Mouse (Mus musculus) right cerebral cortex, postnatal 10 days (tissue): ENCODE measurements around the gene Mapk1.
"Not testable (repeated sequence)": the region's sequence is repeated elsewhere in the genome, so short reads cannot be mapped to it uniquely, and the experiment has no call there.

ENCODE experiments used
- DNase-seq, 2 experiments: peaks; one replicate each; pipeline ENCODE4 v3.0.0; 2021; ENCODE audit warnings: low spot score in 2 of 2

Mapk1 gene

DNA sequence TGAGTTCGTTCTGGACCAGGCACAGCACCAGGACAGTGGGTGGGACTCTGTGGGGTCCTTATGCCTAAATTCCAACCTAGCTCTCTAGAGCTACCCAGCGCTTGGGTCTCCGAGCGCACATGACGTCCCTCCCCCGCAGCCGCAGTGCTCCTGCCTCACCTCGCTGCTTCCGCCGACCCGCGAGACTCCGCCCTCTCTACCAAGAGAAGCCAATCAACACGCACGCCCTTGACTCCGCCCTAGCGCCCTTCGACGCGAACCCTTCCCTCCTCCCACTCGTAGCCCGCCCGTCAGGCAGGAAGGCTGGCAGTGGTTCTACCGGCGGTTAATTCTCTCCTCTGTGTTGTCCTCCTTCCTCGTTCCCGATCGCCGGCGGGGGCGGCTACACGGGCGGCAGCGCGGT lies at the start of gene Mapk1:
Gene Mapk1, plus strand, starts transcription at position 252 of the 403 bp plus-strand sequence.
- DNase-seq = peak; percentile 98

DNA sequence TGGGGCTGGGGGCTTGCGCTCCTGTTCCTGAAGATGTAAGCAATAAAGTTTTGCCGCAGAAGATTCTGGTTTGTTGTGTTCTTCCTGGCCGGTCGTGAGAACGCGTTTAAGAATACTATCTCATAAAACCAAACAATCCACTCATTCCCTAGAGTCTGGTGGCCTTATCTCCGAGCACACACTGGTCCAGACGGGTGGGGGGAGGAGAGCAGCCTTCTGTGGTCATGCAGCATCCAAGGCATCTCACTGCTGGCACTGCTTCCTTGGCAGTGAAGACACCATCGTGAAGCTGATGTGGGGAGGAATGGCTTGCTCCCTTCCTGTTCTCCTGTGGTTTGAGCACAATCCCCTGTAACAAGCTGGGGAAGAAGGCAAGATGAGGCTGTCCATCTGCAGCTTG lies 43.6 kb upstream of the Mapk1 start:
- peak in 1 of 2 experiments; percentile 9 for DNase-seq

DNA sequence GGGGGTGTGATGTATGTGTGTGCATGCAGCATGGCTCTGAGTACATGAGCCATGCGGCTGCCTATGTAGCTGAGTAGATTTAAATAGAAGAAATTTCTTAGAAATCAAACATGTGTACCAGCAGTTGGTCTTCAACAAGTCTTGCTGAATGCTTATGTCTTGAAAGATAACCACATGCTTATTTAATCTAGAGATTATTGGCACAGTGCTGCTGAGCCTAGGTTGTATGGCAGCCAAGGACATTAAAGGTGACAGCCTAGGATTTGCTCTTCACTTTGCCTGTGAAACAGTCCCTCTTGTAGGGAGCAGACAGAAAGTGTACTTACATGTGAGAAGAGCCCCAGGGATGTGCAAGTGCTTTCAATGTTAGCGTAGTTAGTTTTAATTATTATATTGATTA lies 42.1 kb upstream of the Mapk1 start:
- DNase-seq = peak in 1 of 2 experiments; percentile 10

DNA sequence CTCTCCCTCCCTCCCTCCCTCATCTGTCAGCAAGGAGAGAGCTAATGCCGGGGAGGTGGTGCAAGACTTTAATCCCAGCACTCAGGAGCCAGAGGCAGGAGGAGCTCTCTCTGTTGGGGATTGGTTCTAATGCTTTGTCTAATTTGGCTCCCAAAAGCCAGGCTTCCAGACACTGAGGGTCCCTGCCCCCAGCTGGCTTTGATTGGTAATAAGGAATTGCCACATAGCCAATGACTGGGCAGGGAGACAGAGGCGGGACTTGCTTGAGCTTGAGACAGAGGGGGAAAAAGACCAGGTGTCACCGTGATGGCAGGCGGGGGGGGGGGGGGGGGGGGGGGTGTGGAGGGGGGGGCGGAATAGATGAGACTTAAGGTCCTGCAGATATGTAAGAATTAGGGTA lies 24.6 kb upstream of the Mapk1 start:
- DNase-seq = no peak

DNA sequence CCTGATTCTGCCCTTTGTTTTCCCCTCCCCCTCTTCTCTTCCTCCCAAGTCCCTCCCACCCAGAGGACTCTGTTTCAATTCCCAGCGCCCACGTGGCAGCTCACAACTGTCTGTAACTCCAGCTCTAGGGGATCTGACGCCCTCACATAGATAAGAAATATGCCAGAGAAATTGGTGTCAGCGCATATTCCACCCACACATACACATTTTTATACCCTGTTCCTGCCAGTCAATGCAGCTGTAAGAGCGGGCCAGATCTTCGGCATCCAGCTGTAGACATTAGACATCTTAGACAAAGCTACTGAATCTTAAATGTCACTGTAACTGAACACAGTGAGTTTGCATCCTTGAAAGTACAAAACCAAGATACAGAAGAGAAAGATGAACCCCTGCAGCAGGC lies 23.3 kb upstream of the Mapk1 start:
- no peak for DNase-seq

DNA sequence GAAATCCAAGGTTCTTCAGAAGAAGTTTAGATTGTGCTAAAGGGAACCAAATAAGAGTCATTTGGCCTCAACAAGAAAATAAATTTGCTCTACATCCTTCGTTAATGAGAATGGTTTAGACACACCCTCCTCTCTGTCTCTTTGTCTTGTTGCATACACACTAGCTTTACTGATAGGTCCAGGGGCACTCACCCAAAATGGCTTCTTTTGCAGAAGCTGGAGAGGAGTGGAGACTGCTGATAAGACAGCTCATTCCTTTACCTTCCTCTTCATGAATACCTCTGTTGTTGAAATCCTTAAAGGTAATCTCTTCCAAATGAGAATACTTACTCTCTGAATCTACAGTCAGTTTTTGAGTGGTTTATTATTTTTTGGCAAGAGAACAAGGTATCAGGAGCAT lies 18.0 kb upstream of the Mapk1 start:
- no peak for DNase-seq

DNA sequence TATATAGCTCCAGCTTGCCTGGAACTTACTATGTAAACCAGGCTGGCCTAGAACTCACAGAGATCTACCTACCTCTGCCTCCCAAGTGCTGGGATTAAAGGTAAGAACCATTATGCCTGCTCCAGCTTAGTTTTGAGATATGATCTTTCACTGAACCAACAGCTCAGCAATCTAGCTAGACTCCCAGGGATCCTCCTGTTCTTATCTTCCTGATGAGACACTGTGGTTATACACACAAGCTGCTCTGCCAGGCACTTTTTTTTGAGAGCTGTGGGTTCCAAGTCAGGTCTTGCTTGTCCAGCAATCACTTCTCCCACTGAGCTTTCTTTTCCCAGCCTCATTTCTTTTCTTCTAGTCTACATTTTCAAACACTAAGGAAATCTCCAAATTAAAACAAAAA lies 16.9 kb upstream of the Mapk1 start:
- DNase-seq = no peak

DNA sequence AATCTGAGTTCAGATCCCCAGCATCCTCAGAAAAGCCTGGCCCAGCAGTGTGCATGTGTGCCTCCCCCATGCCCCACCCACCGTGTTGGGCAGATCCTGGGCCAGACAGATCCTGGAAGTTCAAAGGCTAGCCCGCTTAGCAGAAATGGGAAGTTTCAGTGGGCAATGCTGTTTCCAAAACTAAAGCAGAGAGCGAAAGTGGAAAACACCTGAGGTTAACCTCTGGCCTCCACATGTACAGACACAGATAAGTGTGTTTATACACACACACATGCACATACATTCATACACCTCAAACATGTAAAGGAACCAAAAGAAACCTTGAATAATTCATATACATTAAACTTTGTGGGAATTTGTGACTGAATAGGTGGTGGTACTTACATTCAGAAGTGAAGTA lies 5.1 kb upstream of the Mapk1 start:
- no peak for DNase-seq

DNA sequence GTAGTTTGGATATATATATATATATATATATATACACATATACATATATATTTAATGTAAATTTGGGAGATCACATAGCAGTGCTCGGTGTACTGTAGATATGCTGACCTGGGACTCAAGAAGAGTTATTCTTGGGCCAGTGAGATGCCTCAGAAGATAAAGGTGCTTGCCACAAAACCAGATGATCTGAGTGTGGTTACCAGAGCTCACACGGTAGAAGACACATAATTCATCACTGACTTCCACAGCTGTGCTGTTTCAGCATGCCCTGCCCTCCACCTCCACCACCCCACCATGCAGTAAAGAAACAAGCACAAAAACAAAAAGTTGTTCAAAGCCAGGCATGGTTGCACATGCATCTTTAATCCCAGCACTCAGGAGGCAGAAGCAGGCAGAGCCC lies 4.4 kb upstream of the Mapk1 start:
- DNase-seq = no peak

DNA sequence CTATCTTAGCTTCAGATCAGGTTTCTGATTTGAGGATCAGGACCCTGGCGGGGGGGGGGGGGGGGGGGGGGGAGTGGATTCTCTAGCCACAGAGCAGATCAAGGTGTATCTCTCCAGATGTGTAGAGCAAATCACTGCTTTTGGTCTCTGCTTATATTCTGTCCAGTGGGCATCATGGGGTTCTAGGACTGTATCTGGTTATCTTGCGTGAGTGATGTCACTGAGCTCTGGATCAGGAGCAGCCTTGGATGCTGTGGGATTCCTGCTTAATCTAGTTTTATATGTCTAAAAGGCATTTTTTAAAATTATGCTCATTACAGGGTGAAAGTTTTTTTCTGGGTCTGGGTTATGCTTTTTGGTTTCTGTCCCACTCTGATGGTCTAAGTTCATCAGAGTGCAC lies 546 bp upstream of the Mapk1 start:
- DNase-seq = no peak

DNA sequence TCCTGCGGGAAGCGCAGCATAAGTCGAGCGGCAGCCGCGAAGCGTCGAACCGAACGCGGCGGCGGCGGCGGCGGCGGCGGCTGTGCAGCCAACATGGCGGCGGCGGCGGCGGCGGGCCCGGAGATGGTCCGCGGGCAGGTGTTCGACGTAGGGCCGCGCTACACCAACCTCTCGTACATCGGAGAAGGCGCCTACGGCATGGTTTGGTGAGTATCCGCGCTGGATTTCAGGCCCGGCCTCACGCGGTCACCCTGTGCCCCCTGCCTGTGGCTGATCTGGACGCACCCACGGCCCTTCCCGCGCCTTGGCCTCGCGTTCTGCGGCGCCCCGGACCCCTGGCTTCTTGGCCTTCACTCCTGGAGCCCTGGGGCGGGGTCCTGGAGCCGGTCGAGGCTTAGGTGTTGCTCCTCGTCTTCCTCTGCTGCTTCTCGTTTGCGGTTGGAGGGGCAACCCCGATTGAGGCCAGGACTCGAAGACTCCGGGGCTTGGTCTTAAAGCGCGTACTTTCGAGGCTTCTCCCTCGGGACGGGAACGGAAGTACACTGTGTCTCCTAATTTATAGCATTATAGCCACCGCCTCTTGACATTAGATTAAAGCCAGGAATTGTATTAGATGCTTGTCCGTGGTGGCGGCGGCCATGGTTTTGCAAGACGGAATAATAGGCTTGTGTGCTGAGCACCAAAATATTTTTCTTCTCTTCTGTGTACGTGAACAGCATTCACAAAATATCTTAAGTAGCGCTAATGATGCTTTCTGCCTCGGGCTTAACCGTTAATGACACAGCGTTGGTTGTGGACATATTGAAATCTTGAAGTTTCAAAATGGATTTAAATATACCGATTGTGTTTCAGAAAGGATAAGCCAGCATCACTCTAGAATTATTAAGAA lies 596 bp downstream of the Mapk1 start:
- DNase-seq = peak; percentile 45 to 56

DNA sequence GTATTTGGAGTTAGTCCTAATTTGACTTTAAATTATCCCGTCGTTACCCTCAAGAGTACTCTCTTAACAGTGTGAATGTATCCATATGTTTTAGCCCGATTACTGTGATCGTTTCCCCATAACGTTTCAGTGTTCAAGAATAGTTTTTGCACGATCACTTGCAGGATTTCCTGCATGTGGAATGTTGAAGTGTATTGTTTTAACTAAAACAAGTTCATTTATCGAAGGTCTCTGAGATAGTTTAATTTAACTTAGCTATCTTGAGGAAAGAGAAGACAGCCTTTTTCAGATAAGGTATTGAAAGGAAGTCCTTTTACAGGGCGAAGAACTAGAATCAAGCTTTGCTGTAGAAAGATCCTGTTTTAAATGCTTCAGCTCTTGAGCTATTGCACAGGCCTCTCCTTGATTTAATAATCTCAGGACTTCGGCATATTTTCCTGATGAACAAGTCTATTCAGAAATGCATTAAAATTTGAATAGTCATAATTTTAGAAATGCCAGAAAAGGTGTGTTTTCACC lies 1.3 kb downstream of the Mapk1 start:
- no peak for DNase-seq

DNA sequence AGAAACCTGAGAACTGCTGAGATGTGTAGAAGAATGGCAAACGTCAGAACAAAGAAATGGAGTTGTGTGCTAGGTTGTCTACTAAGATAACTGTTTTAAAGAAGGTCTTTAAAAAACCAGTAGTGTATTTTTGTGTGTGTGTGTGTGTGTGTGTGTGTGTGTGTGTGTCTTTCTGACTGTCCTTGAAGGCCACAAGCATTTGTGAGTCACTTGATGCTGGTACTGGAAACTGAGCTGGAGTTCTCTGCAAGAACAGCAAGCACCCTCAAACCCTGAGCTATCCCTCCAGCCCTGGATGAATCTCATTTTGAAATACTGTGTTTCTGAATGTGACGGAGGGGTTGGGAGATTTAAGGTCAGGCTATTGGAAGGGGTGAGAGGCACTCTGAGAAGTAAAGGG lies 4.1 kb downstream of the Mapk1 start:
- no peak for DNase-seq

DNA sequence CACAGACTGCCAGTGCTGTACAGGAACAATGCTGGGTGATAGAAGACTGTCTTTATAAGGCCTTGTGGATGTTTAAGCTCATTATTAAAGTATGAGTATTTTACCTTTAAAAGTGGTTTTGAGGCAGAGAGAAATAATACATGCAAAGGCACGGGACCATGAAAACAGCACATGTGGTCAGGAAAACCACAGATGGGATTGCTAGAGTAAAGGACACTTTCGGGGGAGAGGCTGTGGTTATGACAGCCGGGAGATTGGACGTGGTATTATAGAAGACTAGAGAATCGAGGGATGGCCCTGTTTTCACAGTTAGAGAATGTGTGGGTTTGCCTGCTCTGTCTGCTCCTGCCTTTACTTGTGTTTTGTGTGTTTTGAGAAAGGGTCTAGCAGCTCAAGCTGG lies 5.7 kb downstream of the Mapk1 start:
- no peak for DNase-seq

DNA sequence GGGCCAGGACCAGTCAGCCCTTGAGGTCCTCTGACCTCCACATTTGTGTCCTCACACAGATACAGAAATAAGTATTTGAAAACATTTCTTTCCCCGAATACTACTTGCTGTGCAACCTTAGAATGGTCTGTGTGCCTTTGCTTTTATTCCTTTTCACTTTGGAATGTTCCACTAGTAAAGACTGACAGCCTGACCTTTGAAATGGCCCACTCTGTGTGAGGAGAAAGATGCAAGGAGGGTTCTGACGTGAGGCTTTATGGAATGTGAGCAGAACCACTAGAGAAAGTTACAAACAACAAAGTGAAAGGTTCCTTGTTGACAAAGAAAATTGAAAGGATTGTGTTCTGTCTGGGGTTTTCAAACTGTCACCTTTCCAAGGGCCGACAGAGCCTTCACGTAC lies 6.8 kb downstream of the Mapk1 start:
- DNase-seq = no peak

DNA sequence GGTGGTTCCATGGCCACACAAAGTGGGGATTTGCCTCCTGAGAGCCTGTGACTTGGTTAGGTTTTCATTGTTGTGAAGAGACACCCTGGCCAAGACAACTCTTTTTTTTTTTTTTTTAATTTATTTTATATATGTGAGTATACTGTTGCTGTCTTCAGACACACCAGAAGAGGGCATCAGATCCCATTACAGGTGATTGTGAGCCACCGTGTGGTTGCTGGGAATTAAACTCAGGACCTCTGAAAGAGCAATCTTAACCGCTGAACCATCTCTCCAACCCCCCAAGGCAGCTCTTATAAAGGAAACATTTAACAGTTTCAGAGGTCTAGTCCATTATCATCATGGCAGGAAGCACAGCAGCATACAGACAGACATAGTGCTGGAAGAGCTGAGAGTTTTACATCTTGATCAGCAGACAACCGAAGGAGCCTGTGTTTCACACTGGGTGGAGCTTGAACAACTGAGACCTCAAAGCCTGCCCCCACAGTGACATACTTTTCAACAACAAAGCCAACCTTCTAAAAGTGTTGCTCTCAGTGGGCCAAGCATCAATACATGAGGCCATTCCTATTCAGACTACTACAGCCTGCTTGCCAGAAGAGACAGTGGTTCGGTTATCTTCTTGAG lies 11.4 kb downstream of the Mapk1 start:
- no peak for DNase-seq

DNA sequence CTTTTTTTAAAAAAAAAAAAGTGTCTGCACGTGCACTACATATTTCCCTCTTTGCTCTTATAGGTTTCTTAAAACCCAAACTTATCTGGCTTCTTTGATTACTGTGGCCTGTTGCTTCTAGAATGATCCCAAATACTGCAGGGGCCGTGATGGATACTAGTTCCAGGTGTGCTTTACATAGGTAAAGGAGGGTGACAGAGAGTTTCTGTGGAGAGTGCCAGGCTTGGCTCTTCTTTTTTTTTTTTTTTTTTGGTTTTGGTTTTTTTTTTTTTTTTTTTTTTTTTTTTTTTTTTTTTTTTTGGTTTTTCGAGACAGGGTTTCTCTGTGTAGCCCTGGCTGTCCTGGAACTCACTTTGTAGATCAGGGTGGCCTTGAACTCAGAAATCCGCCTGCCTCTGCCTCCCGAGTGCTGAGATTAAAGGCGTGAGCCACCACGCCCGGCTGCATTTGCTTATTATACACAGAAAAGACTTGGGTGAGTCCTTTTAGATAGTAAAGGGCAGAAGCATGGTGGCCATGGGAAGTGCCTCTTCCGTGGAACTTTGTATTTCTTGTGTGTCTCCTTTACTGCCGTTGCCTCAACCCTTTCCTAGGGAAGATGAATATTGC lies 13.0 kb downstream of the Mapk1 start:
- not testable (repeated sequence) for DNase-seq

DNA sequence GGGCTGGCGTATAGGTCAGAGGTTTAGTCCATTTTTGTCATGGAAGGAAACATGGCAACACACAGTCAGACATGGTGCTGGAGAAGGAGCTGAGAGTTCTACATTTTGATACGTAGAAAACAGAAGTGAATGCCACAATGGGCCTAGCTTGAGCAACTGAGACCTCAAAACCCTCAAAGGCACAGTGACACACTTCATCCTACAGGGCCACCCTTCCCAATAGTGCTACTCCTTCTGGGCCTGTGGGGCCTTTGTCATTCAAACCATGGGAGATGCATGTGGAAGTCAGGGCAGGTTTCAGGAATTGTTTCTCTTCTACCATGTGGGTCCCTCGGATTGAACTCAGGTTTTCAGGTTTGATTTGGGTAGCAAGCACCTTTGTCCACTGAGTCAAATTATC lies 17.9 kb downstream of the Mapk1 start:
- DNase-seq = no peak

DNA sequence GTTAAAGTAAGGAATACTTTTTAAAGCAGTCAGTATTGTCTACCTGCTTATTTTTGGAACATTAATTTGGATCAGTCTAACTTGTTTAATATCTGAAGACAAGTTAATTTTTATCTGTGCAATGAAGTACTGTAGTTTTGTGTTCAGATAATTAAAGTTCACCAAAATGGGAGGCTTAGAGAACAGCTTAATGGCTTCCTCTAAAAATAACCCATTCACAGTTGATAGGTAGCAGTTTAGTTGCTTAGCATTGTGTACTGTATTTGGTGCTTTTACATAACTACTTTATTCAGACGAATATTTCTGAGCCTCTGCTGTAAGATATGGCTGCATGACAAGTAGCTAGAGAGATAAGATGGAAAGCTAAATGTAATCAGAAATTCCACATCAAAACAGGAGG lies 23.9 kb downstream of the Mapk1 start:
- no peak for DNase-seq

DNA sequence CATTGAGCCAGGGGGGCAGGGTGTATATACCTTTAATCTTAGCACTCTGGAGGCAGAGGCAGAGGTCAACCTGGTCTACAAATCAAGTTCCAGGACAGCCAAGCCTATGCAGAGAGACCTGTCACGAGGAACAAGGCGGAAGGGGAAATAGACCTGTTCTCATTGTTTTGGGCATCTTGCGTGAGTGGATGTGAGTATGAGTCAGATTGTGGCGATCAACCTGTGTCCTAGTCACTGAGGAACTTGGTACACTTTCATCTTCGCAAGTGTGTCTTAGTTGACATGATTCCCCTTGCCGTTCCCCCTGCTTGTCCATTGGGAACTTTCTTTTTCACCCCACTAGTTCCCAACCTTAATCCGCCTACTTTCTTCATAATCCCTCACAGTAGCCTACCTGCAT lies 26.9 kb downstream of the Mapk1 start:
- DNase-seq = no peak

DNA sequence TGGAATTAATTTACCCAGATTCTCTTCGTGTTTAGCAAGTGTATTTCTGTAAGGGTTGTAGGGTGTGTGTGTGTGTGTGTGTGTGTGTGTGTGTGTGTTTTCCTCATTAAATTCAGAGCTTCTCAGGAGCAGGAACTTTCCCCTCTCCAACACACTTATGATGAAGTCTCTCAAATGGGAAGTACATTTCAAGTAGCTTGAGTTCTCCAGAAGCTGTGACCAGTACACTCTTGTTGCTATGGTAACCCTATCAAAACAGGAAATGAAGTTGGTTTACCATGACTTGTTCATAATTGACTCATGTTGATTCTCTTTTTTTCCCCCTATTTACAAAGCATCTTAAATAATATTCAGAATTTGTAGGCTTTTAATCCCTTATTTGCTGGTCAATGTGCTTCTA lies 29.4 kb downstream of the Mapk1 start:
- DNase-seq = no peak

DNA sequence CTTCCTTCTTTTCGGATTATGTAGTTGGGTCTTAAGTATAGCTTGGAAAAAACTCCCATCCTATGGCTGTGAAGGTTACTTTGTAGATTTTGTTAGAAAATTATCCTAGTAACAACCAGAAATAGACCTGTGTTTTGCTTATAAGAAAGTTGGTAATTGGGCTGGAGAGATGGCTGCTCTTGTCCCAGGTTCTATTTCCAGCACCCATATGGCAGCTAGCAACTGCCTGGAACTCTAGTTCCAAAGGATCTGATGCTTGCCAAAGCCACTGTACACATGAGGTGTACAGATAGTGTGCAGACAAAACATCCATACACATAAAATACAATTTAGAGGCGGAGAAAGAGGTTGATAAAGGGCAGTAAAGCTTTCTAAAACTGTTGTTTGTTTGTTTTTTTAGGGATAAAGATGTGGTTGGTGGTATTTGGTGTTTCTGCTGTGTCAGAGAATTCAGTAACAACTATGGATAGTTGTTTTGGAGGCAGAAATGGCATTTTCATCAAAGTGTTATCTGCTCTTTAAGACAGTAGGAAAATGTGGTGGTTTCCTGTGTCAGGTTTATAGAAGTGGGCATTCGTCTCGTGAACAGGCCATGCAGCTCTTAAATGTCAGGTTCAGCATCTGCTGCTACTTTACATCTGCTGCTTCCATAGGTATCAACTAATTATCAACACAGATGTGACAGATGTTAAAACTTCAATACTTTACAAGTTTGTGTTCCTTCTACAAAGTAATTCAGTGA lies 32.1 kb downstream of the Mapk1 start:
- peak; percentile 35 to 70 for DNase-seq
